Mouse (Mus musculus): ENCODE data around the gene Tubb4b. TPM values are rescaled to one million over a fixed set of nuclear protein-coding genes. Genes with fewer than 3 reads are reported as not detected.

The Tubb4b gene
- total RNA-seq, 1 experiment = 819 TPM

- TF ChIP-seq MAFK (IDR thresholded peaks at IDR 0.05; ENCODE audit: insufficient read depth, low read depth, low read length) (no peak), ZC3H11A (IDR thresholded peaks at IDR 0.05; ENCODE audit: borderline replicate concordance, low read depth, low read length) (no peak), HCFC1 (IDR thresholded peaks at IDR 0.05; ENCODE audit: borderline replicate concordance, insufficient read depth, low read length) (no peak), CHD2 (IDR thresholded peaks at IDR 0.05; ENCODE audit: low read depth, low read length) (no peak), ZNF384 (IDR thresholded peaks at IDR 0.05; ENCODE audit: low read depth, low read length) (no peak)
- in situ Hi-C loops (cut with MboI; ENCODE audit: low sequenced_read_pairs in 2 of 2, unreplicated experiment in 2 of 2) = no loop called here
- Histone ChIP-seq H3K9ac (ENCODE audit: insufficient read depth, low read depth, low read length, poor library complexity, severe bottlenecking) (peak overlapping the region; percentile 58), H3K4me3 (ENCODE audit: insufficient read depth in 1 of 2, low read depth in 1 of 2, low read length in 2 of 2, poor library complexity in 1 of 2, severe bottlenecking in 1 of 2) (peak overlapping the region; percentile 62 to 68), H3K4me1 (ENCODE audit: control insufficient read depth in 2 of 2, insufficient read depth in 2 of 2, low read length in 2 of 2, poor library complexity in 1 of 2) (peaks cover 1 to 6% of the 10 kb centered on the region in 2 experiments; a peak in 1 of 4 replicates), H3K27ac (ENCODE audit: insufficient read depth, low read depth, low read length, poor library complexity, severe bottlenecking) (no peak overlapping the region), H3K36me3 (ENCODE audit: control insufficient read depth, insufficient read depth, low read length, poor library complexity, severe bottlenecking) (no peaks in the 10 kb centered on the region), H3K9me3 (ENCODE audit: control insufficient read depth, insufficient read depth, low read depth, low read length) (no peaks in the 10 kb centered on the region)
- peak; percentile 35 for DNase-seq (ENCODE audit: low read depth, low spot score)
Measured at GRCm38 (mm10) chr2:25180973-25181890, 43.3 kb downstream of the Tubb4b start.

GRCm38 (mm10) chr2:25180478-25180903 lies 44.0 kb downstream of the Tubb4b start, which contains the start of gene Nrarp:
Gene Nrarp (plus strand): TSS chr2:25180758.
- DNase-seq (ENCODE audit: low read depth, low spot score) = peak; percentile 93
- no peak within 1 kb of the TSS for H3K27ac ChIP-seq (ENCODE audit: insufficient read depth, low read depth, low read length, poor library complexity, severe bottlenecking)
- in situ Hi-C loops (cut with MboI; ENCODE audit: low sequenced_read_pairs in 2 of 2, unreplicated experiment in 2 of 2) = no loop called here
- H3K36me3 ChIP-seq (ENCODE audit: control insufficient read depth, insufficient read depth, low read length, poor library complexity, severe bottlenecking) = no peaks in the 10 kb centered on the region
- no peaks in the 10 kb centered on the region for H3K9me3 ChIP-seq (ENCODE audit: control insufficient read depth, insufficient read depth, low read depth, low read length)
- H3K9ac ChIP-seq (ENCODE audit: insufficient read depth, low read depth, low read length, poor library complexity, severe bottlenecking) = peak within 1 kb of the TSS; percentile 58
- TF ChIP-seq ZC3H11A (IDR thresholded peaks at IDR 0.05; ENCODE audit: borderline replicate concordance, low read depth, low read length) (no peak), CHD2 (IDR thresholded peaks at IDR 0.05; ENCODE audit: low read depth, low read length) (no peak), MAFK (IDR thresholded peaks at IDR 0.05; ENCODE audit: insufficient read depth, low read depth, low read length) (no peak), HCFC1 (IDR thresholded peaks at IDR 0.05; ENCODE audit: borderline replicate concordance, insufficient read depth, low read length) (no peak), ZNF384 (IDR thresholded peaks at IDR 0.05; ENCODE audit: low read depth, low read length) (no peak)
- H3K4me3 ChIP-seq (ENCODE audit: insufficient read depth in 1 of 2, low read depth in 1 of 2, low read length in 2 of 2, poor library complexity in 1 of 2, severe bottlenecking in 1 of 2) = peak within 1 kb of the TSS; percentile 62 to 68
- peaks cover 1 to 4% of the 10 kb centered on the region in 2 experiments; a peak in 1 of 4 replicates for H3K4me1 ChIP-seq (ENCODE audit: control insufficient read depth in 2 of 2, insufficient read depth in 2 of 2, low read length in 2 of 2, poor library complexity in 1 of 2)

DNA sequence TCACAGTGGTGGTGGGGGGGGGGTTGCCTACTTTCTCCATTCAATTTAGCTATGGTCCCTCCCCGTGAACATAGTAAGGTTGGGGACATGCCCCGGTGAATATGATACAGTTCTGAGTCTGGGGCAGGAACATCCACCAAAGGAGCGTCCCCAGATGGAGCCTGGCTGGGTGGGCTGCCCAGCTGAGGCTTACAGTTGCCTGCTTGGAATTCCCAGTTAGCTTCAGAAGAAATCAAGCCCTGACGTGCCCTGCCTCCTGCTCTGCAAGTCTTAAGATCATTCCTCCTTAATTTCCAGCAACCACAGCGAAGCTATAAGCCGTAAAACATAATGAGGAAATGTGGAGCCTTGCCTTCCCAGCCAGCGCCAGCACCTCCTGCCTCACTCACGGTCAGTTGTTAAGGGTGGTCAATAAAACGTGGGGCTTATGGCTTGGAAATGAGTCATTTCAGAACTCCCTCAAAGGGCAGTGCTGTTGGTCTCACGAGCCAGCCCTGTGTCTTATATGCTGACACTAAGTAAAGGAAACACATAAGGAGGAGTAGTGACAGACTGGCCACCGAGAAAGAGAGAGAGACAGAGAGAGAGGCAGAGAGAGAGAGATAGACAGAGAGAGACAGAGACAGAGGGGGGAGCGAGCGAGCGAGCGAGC lies 44.8 kb downstream of the Tubb4b start:
- no peak overlapping the region for H3K27ac ChIP-seq (ENCODE audit: insufficient read depth, low read depth, low read length, poor library complexity, severe bottlenecking)
- no peak for DNase-seq (ENCODE audit: low read depth, low spot score)
- H3K4me3 ChIP-seq (ENCODE audit: insufficient read depth in 1 of 2, low read depth in 1 of 2, low read length in 2 of 2, poor library complexity in 1 of 2, severe bottlenecking in 1 of 2) = no peak overlapping the region
- in situ Hi-C loops (cut with MboI; ENCODE audit: low sequenced_read_pairs in 2 of 2, unreplicated experiment in 2 of 2) = no loop called here
- no peaks in the 10 kb centered on the region for H3K36me3 ChIP-seq (ENCODE audit: control insufficient read depth, insufficient read depth, low read length, poor library complexity, severe bottlenecking)
- TF ChIP-seq MAFK (IDR thresholded peaks at IDR 0.05; ENCODE audit: insufficient read depth, low read depth, low read length) (no peak), HCFC1 (IDR thresholded peaks at IDR 0.05; ENCODE audit: borderline replicate concordance, insufficient read depth, low read length) (no peak), ZNF384 (IDR thresholded peaks at IDR 0.05; ENCODE audit: low read depth, low read length) (no peak), CHD2 (IDR thresholded peaks at IDR 0.05; ENCODE audit: low read depth, low read length) (no peak), ZC3H11A (IDR thresholded peaks at IDR 0.05; ENCODE audit: borderline replicate concordance, low read depth, low read length) (no peak)
- H3K9ac ChIP-seq (ENCODE audit: insufficient read depth, low read depth, low read length, poor library complexity, severe bottlenecking) = no peak overlapping the region
- H3K9me3 ChIP-seq (ENCODE audit: control insufficient read depth, insufficient read depth, low read depth, low read length) = no peaks in the 10 kb centered on the region
- H3K4me1 ChIP-seq (ENCODE audit: control insufficient read depth in 2 of 2, insufficient read depth in 2 of 2, low read length in 2 of 2, poor library complexity in 1 of 2) = peaks cover 0 to 2% of the 10 kb centered on the region in 2 experiments; a peak in 1 of 4 replicates

DNA sequence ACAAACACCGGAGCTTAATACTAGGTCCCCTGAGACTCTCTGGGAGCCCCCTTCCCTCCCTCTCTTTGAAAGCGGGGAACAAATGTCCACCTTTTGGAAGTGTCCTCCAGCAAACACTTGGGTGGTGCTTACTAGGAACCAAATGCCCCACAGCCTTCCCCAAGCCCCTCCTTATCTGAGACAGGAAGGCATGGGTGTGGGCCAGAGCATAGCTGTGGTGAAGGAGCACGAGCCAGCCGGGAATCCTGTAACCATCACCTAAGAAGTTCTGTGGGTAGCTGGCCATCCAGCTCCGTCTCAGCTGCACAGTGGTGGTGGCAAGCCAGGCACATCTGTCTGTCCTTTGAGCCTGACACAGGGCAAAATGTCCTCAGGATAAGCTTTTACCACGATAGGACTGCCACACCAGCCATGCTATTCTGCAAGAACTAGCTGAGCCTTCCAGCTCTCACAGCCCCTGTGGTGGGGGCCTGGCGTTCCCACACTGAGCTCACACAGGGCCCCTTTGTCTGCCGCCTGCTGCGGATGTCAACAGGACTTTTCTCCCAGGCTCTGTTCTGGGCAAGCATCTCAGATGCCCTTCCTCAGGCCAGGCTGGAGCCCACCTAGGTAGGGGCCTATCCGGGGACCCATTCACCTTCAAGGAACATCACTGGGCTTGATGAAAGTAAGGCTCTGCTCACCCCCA lies 46.1 kb downstream of the Tubb4b start:
- Histone ChIP-seq H3K27ac (ENCODE audit: insufficient read depth, low read depth, low read length, poor library complexity, severe bottlenecking) (no peak overlapping the region), H3K9ac (ENCODE audit: insufficient read depth, low read depth, low read length, poor library complexity, severe bottlenecking) (no peak overlapping the region), H3K36me3 (ENCODE audit: control insufficient read depth, insufficient read depth, low read length, poor library complexity, severe bottlenecking) (no peaks in the 10 kb centered on the region), H3K4me1 (ENCODE audit: control insufficient read depth in 2 of 2, insufficient read depth in 2 of 2, low read length in 2 of 2, poor library complexity in 1 of 2) (peaks cover 0 to 2% of the 10 kb centered on the region in 2 experiments; a peak in 1 of 4 replicates), H3K9me3 (ENCODE audit: control insufficient read depth, insufficient read depth, low read depth, low read length) (no peaks in the 10 kb centered on the region), H3K4me3 (ENCODE audit: insufficient read depth in 1 of 2, low read depth in 1 of 2, low read length in 2 of 2, poor library complexity in 1 of 2, severe bottlenecking in 1 of 2) (no peak overlapping the region)
- in situ Hi-C loops (cut with MboI; ENCODE audit: low sequenced_read_pairs in 2 of 2, unreplicated experiment in 2 of 2) = no loop called here
- no peak for DNase-seq (ENCODE audit: low read depth, low spot score)
- TF ChIP-seq CHD2 (IDR thresholded peaks at IDR 0.05; ENCODE audit: low read depth, low read length) (no peak), MAFK (IDR thresholded peaks at IDR 0.05; ENCODE audit: insufficient read depth, low read depth, low read length) (no peak), ZNF384 (IDR thresholded peaks at IDR 0.05; ENCODE audit: low read depth, low read length) (no peak), HCFC1 (IDR thresholded peaks at IDR 0.05; ENCODE audit: borderline replicate concordance, insufficient read depth, low read length) (no peak), ZC3H11A (IDR thresholded peaks at IDR 0.05; ENCODE audit: borderline replicate concordance, low read depth, low read length) (no peak)
